Mouse (Mus musculus): ENCODE results near the gene Lrrfip1. TPM values are rescaled to one million over a fixed set of nuclear protein-coding genes. Genes with fewer than 3 reads are reported as not detected.

Lrrfip1 gene
- polyA plus RNA-seq, 1 experiment = 50.7 TPM

GRCm38 (mm10) chr1:91080423-91080749 lies 81.8 kb downstream of the Lrrfip1 start:
- H3K27me3 ChIP-seq (ENCODE audit: control insufficient read depth, insufficient read depth, low read length) = no peaks in the 10 kb centered on the region
- TF ChIP-seq CTCF (IDR thresholded peaks at IDR 0.05; ENCODE audit: borderline replicate concordance, insufficient read depth, low read depth, low read length) (no peak), POLR2A (IDR thresholded peaks at IDR 0.05; ENCODE audit: borderline replicate concordance, insufficient read depth, low read length) (no peak)
- no peak for DNase-seq
- no peak overlapping the region for H3K4me3 ChIP-seq (replicated peaks; ENCODE audit: insufficient read depth, low read depth, low read length)
- no peaks in the 10 kb centered on the region for H3K4me1 ChIP-seq (ENCODE audit: control insufficient read depth, insufficient read depth, low read length)
- no peak overlapping the region for H3K27ac ChIP-seq (ENCODE audit: insufficient read depth, low read length)
- 89% methylated on average over 7 of the region's 7 CpGs for WGBS

GRCm38 (mm10) chr1:91084374-91084773 lies 85.8 kb downstream of the Lrrfip1 start:
- H3K27me3 ChIP-seq (ENCODE audit: control insufficient read depth, insufficient read depth, low read length) = no peaks in the 10 kb centered on the region
- TF ChIP-seq POLR2A (IDR thresholded peaks at IDR 0.05; ENCODE audit: borderline replicate concordance, insufficient read depth, low read length) = no peak
- no peak for DNase-seq
- no peak overlapping the region for H3K4me3 ChIP-seq (replicated peaks; ENCODE audit: insufficient read depth, low read depth, low read length)
- 91% methylated on average over 8 of the region's 8 CpGs for WGBS
- no peaks in the 10 kb centered on the region for H3K4me1 ChIP-seq (ENCODE audit: control insufficient read depth, insufficient read depth, low read length)
- no peak overlapping the region for H3K27ac ChIP-seq (ENCODE audit: insufficient read depth, low read length)

DNA sequence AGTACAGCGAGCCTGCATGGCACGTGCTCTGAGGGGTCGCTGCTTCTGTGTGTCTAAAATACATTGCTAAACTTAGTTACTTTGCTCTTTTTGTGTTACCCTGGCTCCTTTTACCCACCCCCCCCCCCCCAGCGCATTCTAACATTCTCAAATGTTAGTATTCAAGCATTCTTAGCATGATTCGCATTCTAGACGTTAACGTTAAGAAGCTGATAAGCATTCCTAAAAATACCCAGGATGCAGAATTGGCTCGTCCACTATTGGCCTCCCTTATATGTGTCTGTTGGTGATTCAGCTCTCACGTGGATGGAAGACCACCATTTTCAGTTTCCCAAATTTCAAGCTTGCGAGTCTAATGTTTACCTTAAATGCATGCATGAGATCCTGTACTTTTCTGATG lies 86.5 kb downstream of the Lrrfip1 start:
- DNase-seq = no peak
- 94% methylated on average over 10 of the region's 10 CpGs for WGBS
- no peaks in the 10 kb centered on the region for H3K4me1 ChIP-seq (ENCODE audit: control insufficient read depth, insufficient read depth, low read length)
- H3K27ac ChIP-seq (ENCODE audit: insufficient read depth, low read length) = no peak overlapping the region
- TF ChIP-seq POLR2A (IDR thresholded peaks at IDR 0.05; ENCODE audit: borderline replicate concordance, insufficient read depth, low read length) (no peak), CTCF (IDR thresholded peaks at IDR 0.05; ENCODE audit: borderline replicate concordance, insufficient read depth, low read depth, low read length) (no peak)
- no peak overlapping the region for H3K4me3 ChIP-seq (replicated peaks; ENCODE audit: insufficient read depth, low read depth, low read length)
- no peaks in the 10 kb centered on the region for H3K27me3 ChIP-seq (ENCODE audit: control insufficient read depth, insufficient read depth, low read length)

DNA sequence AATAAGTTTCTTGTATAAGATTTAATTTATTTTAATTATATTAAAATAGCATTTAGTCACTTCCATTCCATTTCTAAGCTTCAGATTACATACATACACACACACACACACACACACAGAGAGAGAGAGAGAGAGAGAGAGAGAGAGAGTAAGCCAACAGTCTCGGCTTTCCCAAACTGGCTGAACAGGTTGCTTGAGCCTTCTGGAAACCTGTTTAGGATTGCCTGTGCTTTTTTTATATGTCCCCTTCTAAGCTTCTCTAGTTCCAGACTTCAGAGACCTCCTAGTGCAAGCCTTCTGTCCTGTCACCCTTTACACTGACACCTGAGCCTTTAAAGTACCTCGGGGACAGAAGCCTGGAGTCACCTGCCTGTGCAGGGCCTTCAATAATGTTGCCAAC lies 87.1 kb downstream of the Lrrfip1 start:
- Histone ChIP-seq H3K4me1 (ENCODE audit: control insufficient read depth, insufficient read depth, low read length) (no peaks in the 10 kb centered on the region), H3K27ac (ENCODE audit: insufficient read depth, low read length) (no peak overlapping the region), H3K27me3 (ENCODE audit: control insufficient read depth, insufficient read depth, low read length) (no peaks in the 10 kb centered on the region), H3K4me3 (replicated peaks; ENCODE audit: insufficient read depth, low read depth, low read length) (no peak overlapping the region)
- no peak for DNase-seq
- WGBS = 66% methylated on average over 2 of the region's 2 CpGs
- TF ChIP-seq CTCF (IDR thresholded peaks at IDR 0.05; ENCODE audit: borderline replicate concordance, insufficient read depth, low read depth, low read length) (no peak), POLR2A (IDR thresholded peaks at IDR 0.05; ENCODE audit: borderline replicate concordance, insufficient read depth, low read length) (no peak)

GRCm38 (mm10) chr1:91086325-91086724 lies 87.8 kb downstream of the Lrrfip1 start:
- Histone ChIP-seq H3K27ac (ENCODE audit: insufficient read depth, low read length) (no peak overlapping the region), H3K27me3 (ENCODE audit: control insufficient read depth, insufficient read depth, low read length) (no peaks in the 10 kb centered on the region), H3K4me3 (replicated peaks; ENCODE audit: insufficient read depth, low read depth, low read length) (no peak overlapping the region), H3K4me1 (ENCODE audit: control insufficient read depth, insufficient read depth, low read length) (no peaks in the 10 kb centered on the region)
- no peak for DNase-seq
- TF ChIP-seq POLR2A (IDR thresholded peaks at IDR 0.05; ENCODE audit: borderline replicate concordance, insufficient read depth, low read length) (no peak), CTCF (IDR thresholded peaks at IDR 0.05; ENCODE audit: borderline replicate concordance, insufficient read depth, low read depth, low read length) (no peak)
- WGBS = 57% methylated on average over 3 of the region's 3 CpGs

- Histone ChIP-seq H3K27me3 (ENCODE audit: control insufficient read depth, insufficient read depth, low read length) (no peaks in the 10 kb centered on the region), H3K4me1 (ENCODE audit: control insufficient read depth, insufficient read depth, low read length) (no peaks in the 10 kb centered on the region), H3K27ac (ENCODE audit: insufficient read depth, low read length) (no peak overlapping the region), H3K4me3 (replicated peaks; ENCODE audit: insufficient read depth, low read depth, low read length) (no peak overlapping the region)
- no peak for TF ChIP-seq CTCF (IDR thresholded peaks at IDR 0.05; ENCODE audit: borderline replicate concordance, insufficient read depth, low read depth, low read length)
- no peak for TF ChIP-seq POLR2A (IDR thresholded peaks at IDR 0.05; ENCODE audit: borderline replicate concordance, insufficient read depth, low read length)
- WGBS = 89% methylated on average over 5 of the region's 5 CpGs
- no peak for DNase-seq
Observed at GRCm38 (mm10) chr1:91086748-91087147, 88.2 kb downstream of the Lrrfip1 start.

GRCm38 (mm10) chr1:91088027-91088426 lies 89.5 kb downstream of the Lrrfip1 start:
- no peak for TF ChIP-seq CTCF (IDR thresholded peaks at IDR 0.05; ENCODE audit: borderline replicate concordance, insufficient read depth, low read depth, low read length)
- Histone ChIP-seq H3K4me1 (ENCODE audit: control insufficient read depth, insufficient read depth, low read length) (no peaks in the 10 kb centered on the region), H3K27ac (ENCODE audit: insufficient read depth, low read length) (no peak overlapping the region), H3K27me3 (ENCODE audit: control insufficient read depth, insufficient read depth, low read length) (no peaks in the 10 kb centered on the region), H3K4me3 (replicated peaks; ENCODE audit: insufficient read depth, low read depth, low read length) (no peak overlapping the region)
- no peak for DNase-seq
- 89% methylated on average over 7 of the region's 7 CpGs for WGBS

DNA sequence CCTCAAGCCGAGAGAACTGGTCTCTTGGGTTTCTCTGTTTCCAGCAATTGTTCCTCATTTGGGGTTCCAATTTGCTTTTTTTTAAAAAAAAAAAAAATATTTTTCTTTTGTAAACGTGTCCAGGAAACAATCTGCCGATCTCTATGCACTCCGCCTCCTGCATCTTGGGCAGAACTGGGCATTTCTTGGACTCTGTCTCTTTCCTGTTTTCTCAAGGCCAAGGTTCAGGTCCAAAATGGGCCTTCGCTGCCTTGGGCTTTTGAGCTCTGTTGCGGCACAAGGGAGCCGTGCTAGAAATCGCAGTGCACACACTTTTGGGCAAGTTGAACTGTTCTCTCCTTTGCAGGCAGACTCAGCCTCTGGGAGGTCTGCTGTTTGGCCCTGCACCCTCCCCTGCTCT lies 90.4 kb downstream of the Lrrfip1 start:
- H3K27ac ChIP-seq (ENCODE audit: insufficient read depth, low read length) = no peak overlapping the region
- TF ChIP-seq CTCF (IDR thresholded peaks at IDR 0.05; ENCODE audit: borderline replicate concordance, insufficient read depth, low read depth, low read length) (no peak), POLR2A (IDR thresholded peaks at IDR 0.05; ENCODE audit: borderline replicate concordance, insufficient read depth, low read length) (no peak)
- WGBS = 89% methylated on average over 8 of the region's 8 CpGs

DNA sequence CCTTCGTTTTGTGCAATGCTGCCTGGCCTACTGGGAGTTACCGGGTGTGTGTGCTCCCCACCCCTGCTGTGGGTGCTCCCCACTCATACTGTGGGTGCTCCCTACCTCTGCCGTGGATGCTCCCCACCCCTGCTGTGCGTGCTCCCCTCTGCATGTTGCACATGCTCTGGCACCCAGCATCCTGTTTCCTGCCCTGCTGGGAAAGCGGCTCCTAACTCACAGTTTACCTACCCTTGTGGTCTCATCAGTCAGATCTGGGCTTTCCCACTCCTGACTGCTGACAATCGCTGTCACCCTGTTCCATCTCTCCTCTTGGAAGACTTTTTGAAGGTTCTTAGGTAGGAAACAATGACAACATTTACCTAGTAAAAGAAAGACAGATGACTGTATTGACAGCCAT lies 91.9 kb downstream of the Lrrfip1 start:
- H3K27ac ChIP-seq (ENCODE audit: insufficient read depth, low read length) = no peak overlapping the region
- no peak for DNase-seq
- 80% methylated on average over 6 of the region's 6 CpGs for WGBS
- no peaks in the 10 kb centered on the region for H3K4me1 ChIP-seq (ENCODE audit: control insufficient read depth, insufficient read depth, low read length)
- no peaks in the 10 kb centered on the region for H3K27me3 ChIP-seq (ENCODE audit: control insufficient read depth, insufficient read depth, low read length)
- no peak overlapping the region for H3K4me3 ChIP-seq (replicated peaks; ENCODE audit: insufficient read depth, low read depth, low read length)
- no peak for TF ChIP-seq POLR2A (IDR thresholded peaks at IDR 0.05; ENCODE audit: borderline replicate concordance, insufficient read depth, low read length)

More for the DNA sequence above, 90.4 kb downstream of the Lrrfip1 start:
- H3K4me1 ChIP-seq (ENCODE audit: control insufficient read depth, insufficient read depth, low read length) = no peaks in the 10 kb centered on the region
- no peak for DNase-seq
- H3K27me3 ChIP-seq (ENCODE audit: control insufficient read depth, insufficient read depth, low read length) = no peaks in the 10 kb centered on the region
- H3K4me3 ChIP-seq (replicated peaks; ENCODE audit: insufficient read depth, low read depth, low read length) = no peak overlapping the region
